Mouse (Mus musculus): ENCODE measurements around the gene Grm5. TPM values are rescaled to one million over a fixed set of nuclear protein-coding genes. Genes with fewer than 3 reads are reported as not detected.
A peak's percentile ranks its signal among the peaks of the same experiment; 100 is the strongest.

The Grm5 gene
- polyA plus RNA-seq, 1 experiment from 2014 or later = 68.0 TPM

GRCm38 (mm10) chr7:88097715-88098114 lies 513.7 kb downstream of the Grm5 start:
- Histone ChIP-seq H3K27me3 (ENCODE audit: control insufficient read depth, insufficient read depth, low read length) (no peaks in the 10 kb centered on the region), H3K36me3 (replicated peaks; ENCODE audit: control insufficient read depth, insufficient read depth) (no peaks in the 10 kb centered on the region), H3K9me3 (ENCODE audit: control insufficient read depth, low read length) (no peaks in the 10 kb centered on the region), H3K4me3 (replicated peaks; ENCODE audit: low read length) (no peak overlapping the region), H3K27ac (no peak overlapping the region), H3K4me1 (replicated peaks; ENCODE audit: control insufficient read depth, insufficient read depth, low read length) (no peaks in the 10 kb centered on the region), H3K9ac (no peak overlapping the region), H3K4me2 (replicated peaks) (no peak overlapping the region)
- 14% methylated on average over 1 of the region's 1 CpGs for WGBS
- DNase-seq (ENCODE audit: low spot score) = peak; percentile 68
- ATAC-seq (ENCODE audit: low FRiP score) = peak; percentile 73; the same call in 1 of the 2 replicates

GRCm38 (mm10) chr7:88116724-88117409 lies 532.9 kb downstream of the Grm5 start:
- Histone ChIP-seq H3K27ac (no peak overlapping the region), H3K27me3 (ENCODE audit: control insufficient read depth, insufficient read depth, low read length) (no peaks in the 10 kb centered on the region), H3K9ac (no peak overlapping the region), H3K36me3 (replicated peaks; ENCODE audit: control insufficient read depth, insufficient read depth) (no peaks in the 10 kb centered on the region), H3K4me3 (replicated peaks; ENCODE audit: low read length) (no peak overlapping the region), H3K4me1 (replicated peaks; ENCODE audit: control insufficient read depth, insufficient read depth, low read length) (no peaks in the 10 kb centered on the region), H3K9me3 (ENCODE audit: control insufficient read depth, low read length) (no peaks in the 10 kb centered on the region), H3K4me2 (replicated peaks) (no peak overlapping the region)
- 68% methylated on average over 6 of the region's 6 CpGs for WGBS
- no peak for ATAC-seq (ENCODE audit: low FRiP score)
- no peak for DNase-seq (ENCODE audit: low spot score)

GRCm38 (mm10) chr7:88128080-88128848 lies 544.3 kb downstream of the Grm5 start:
- no peak overlapping the region for H3K9ac ChIP-seq
- peaks cover 4% of the 10 kb centered on the region; the same call in 1 of the 2 replicates for H3K27me3 ChIP-seq (ENCODE audit: control insufficient read depth, insufficient read depth, low read length)
- ATAC-seq (ENCODE audit: low FRiP score) = no peak
- no peak overlapping the region for H3K27ac ChIP-seq
- H3K4me2 ChIP-seq (replicated peaks) = no peak overlapping the region
- no peaks in the 10 kb centered on the region for H3K9me3 ChIP-seq (ENCODE audit: control insufficient read depth, low read length)
- WGBS = 82% methylated on average over 8 of the region's 8 CpGs
- peaks cover 14% of the 10 kb centered on the region for H3K4me1 ChIP-seq (replicated peaks; ENCODE audit: control insufficient read depth, insufficient read depth, low read length)
- no peaks in the 10 kb centered on the region for H3K36me3 ChIP-seq (replicated peaks; ENCODE audit: control insufficient read depth, insufficient read depth)
- no peak overlapping the region for H3K4me3 ChIP-seq (replicated peaks; ENCODE audit: low read length)
- DNase-seq (ENCODE audit: low spot score) = no peak

- peaks cover 14% of the 10 kb centered on the region for H3K4me1 ChIP-seq (replicated peaks; ENCODE audit: control insufficient read depth, insufficient read depth, low read length)
- H3K9me3 ChIP-seq (ENCODE audit: control insufficient read depth, low read length) = no peaks in the 10 kb centered on the region
- peak; percentile 92 for ATAC-seq (ENCODE audit: low FRiP score)
- 7% methylated on average over 41 of the region's 41 CpGs for WGBS
- H3K4me2 ChIP-seq (replicated peaks) = peak overlapping the region; percentile 67
- H3K27ac ChIP-seq = 0 out of 2 replicates have a peak overlapping the region, but pooled peaks have one; percentile 41
- peaks cover 4% of the 10 kb centered on the region; the same call in 1 of the 2 replicates for H3K27me3 ChIP-seq (ENCODE audit: control insufficient read depth, insufficient read depth, low read length)
- H3K9ac ChIP-seq = peak overlapping the region; percentile 64
- no peaks in the 10 kb centered on the region for H3K36me3 ChIP-seq (replicated peaks; ENCODE audit: control insufficient read depth, insufficient read depth)
- peak; percentile 53 for DNase-seq (ENCODE audit: low spot score)
- peak overlapping the region; percentile 40 for H3K4me3 ChIP-seq (replicated peaks; ENCODE audit: low read length)
Measured at GRCm38 (mm10) chr7:88129536-88130487, 545.8 kb downstream of the Grm5 start.

GRCm38 (mm10) chr7:88130488-88130849 lies 546.5 kb downstream of the Grm5 start:
- ATAC-seq (ENCODE audit: low FRiP score) (0 out of 2 replicates have a peak, but pooled peaks have one; percentile 21), DNase-seq (ENCODE audit: low spot score) (no peak)
- Histone ChIP-seq H3K27ac (0 out of 2 replicates have a peak overlapping the region, but pooled peaks have one; percentile 41), H3K36me3 (replicated peaks; ENCODE audit: control insufficient read depth, insufficient read depth) (no peaks in the 10 kb centered on the region), H3K4me2 (replicated peaks) (peak overlapping the region; percentile 67), H3K9ac (peak overlapping the region; percentile 64), H3K27me3 (ENCODE audit: control insufficient read depth, insufficient read depth, low read length) (peaks cover 4% of the 10 kb centered on the region; the same call in 1 of the 2 replicates), H3K4me1 (replicated peaks; ENCODE audit: control insufficient read depth, insufficient read depth, low read length) (peaks cover 14% of the 10 kb centered on the region), H3K9me3 (ENCODE audit: control insufficient read depth, low read length) (no peaks in the 10 kb centered on the region), H3K4me3 (replicated peaks; ENCODE audit: low read length) (peak overlapping the region; percentile 40)
- WGBS = 30% methylated on average over 22 of the region's 22 CpGs

- WGBS = 56% methylated on average over 1 of the region's 1 CpGs
- Histone ChIP-seq H3K4me3 (replicated peaks; ENCODE audit: low read length) (no peak overlapping the region), H3K27ac (no peak overlapping the region), H3K36me3 (replicated peaks; ENCODE audit: control insufficient read depth, insufficient read depth) (no peaks in the 10 kb centered on the region), H3K9me3 (ENCODE audit: control insufficient read depth, low read length) (no peaks in the 10 kb centered on the region), H3K4me1 (replicated peaks; ENCODE audit: control insufficient read depth, insufficient read depth, low read length) (no peaks in the 10 kb centered on the region), H3K9ac (no peak overlapping the region), H3K27me3 (ENCODE audit: control insufficient read depth, insufficient read depth, low read length) (no peaks in the 10 kb centered on the region), H3K4me2 (replicated peaks) (no peak overlapping the region)
- peak; percentile 66 for ATAC-seq (ENCODE audit: low FRiP score)
- DNase-seq (ENCODE audit: low spot score) = peak; percentile 33
Measured at GRCm38 (mm10) chr7:88159542-88160241, 575.7 kb downstream of the Grm5 start.

- Histone ChIP-seq H3K9me3 (ENCODE audit: control insufficient read depth, low read length) (no peaks in the 10 kb centered on the region), H3K27ac (no peak overlapping the region), H3K9ac (no peak overlapping the region), H3K4me3 (replicated peaks; ENCODE audit: low read length) (no peak overlapping the region), H3K27me3 (ENCODE audit: control insufficient read depth, insufficient read depth, low read length) (no peaks in the 10 kb centered on the region), H3K4me1 (replicated peaks; ENCODE audit: control insufficient read depth, insufficient read depth, low read length) (no peaks in the 10 kb centered on the region), H3K36me3 (replicated peaks; ENCODE audit: control insufficient read depth, insufficient read depth) (no peaks in the 10 kb centered on the region), H3K4me2 (replicated peaks) (no peak overlapping the region)
- 70% methylated on average over 2 of the region's 2 CpGs for WGBS
- ATAC-seq (ENCODE audit: low FRiP score) = no peak
- peak; percentile 34 for DNase-seq (ENCODE audit: low spot score)
Measured at GRCm38 (mm10) chr7:88161586-88161985, 577.6 kb downstream of the Grm5 start.

All from hindbrain, embryonic 14.5 days (tissue).